Mouse (Mus musculus) E14TG2a.4 (cell line): Measurements from ENCODE around the gene Ugt1a9.

Source experiments
- H3K27me3 ChIP-seq: 2 replicates; pipeline ENCODE4 v1.6.1; 2014; ENCODE audit warnings: low read length, control low read depth; ENCODE audit not compliant: insufficient read depth
- H3K36me3 ChIP-seq: 2 replicates; pipeline ENCODE4 v1.6.1; 2014; ENCODE audit warnings: low read length, control low read depth; ENCODE audit not compliant: insufficient read depth
- H3K4me1 ChIP-seq: replicated peaks from 2 replicates; pipeline ENCODE4 v1.6.1; 2014; ENCODE audit warnings: low read depth, low read length, control low read depth
- H3K4me3 ChIP-seq: replicated peaks from 2 replicates; pipeline ENCODE4 v1.5.1; 2014; ENCODE audit warnings: mild to moderate bottlenecking, low read length
- H3K9me3 ChIP-seq: 2 replicates; pipeline ENCODE4 v1.6.1; 2014; ENCODE audit warnings: low read length, control low read depth
- CTCF ChIP-seq: conservative IDR thresholded peaks from 2 replicates; pipeline ENCODE4 v1.5.1; 2014; ENCODE audit warnings: low read length
- NANOG ChIP-seq: IDR thresholded peaks from 2 replicates; pipeline ENCODE4 v1.6.1; 2014; ENCODE audit warnings: borderline replicate concordance, low read length, mixed read lengths
- POU5F1 ChIP-seq: IDR thresholded peaks from 2 replicates; pipeline ENCODE4 v1.6.1; 2014; ENCODE audit warnings: low read length, borderline replicate concordance

Ugt1a9 gene

DNA sequence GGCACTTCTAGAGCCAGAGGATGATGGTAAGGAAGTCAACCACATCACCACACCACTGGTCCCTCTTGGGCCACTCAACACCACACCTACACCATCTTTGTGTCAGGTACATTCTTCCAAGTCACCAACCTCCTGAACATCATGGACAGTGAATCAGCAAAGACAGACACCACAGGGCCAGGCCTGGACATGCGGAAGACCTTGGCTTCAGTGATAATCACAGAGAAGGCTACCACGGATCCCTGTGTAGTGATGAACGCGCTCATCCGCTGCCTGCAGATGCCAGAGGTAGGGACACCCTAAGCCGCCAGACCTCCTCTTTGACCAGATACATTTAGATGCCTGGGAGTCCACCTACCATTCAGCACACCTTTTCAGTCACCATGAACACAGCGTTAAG lies 157.5 kb downstream of the Ugt1a9 start:
- H3K27me3 ChIP-seq = peaks cover 12% of the 10 kb centered on the region; the same call in 1 of the 2 replicates
- H3K36me3 ChIP-seq = no peaks in the 10 kb centered on the region
- H3K4me1 ChIP-seq = no peaks in the 10 kb centered on the region
- TF ChIP-seq POU5F1 (no peak), NANOG (no peak), CTCF (no peak)
- H3K4me3 ChIP-seq = no peak overlapping the region
- peaks cover 16% of the 10 kb centered on the region; the same call in 1 of the 2 replicates for H3K9me3 ChIP-seq

DNA sequence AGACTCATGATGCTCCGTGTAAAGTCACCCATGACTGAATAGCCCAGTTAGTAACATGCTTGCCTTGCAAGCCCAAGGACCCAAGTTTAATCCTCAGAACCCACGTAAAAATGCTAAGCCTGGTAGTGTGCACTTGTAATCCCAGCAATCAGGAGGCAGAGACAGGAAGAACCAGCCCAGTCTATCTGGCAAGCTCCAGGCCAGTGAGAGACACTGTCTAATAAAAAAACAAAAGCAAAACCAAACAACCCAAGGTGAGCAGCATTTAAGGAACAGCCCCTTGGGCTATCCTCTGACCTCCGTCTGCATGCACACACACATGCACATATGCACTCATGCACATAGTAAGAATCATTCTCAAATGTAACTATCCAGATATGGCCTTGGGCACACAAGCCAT lies 159.0 kb downstream of the Ugt1a9 start:
- Histone ChIP-seq H3K4me3 (no peak overlapping the region), H3K9me3 (peaks cover 16% of the 10 kb centered on the region; the same call in 1 of the 2 replicates), H3K36me3 (no peaks in the 10 kb centered on the region), H3K4me1 (no peaks in the 10 kb centered on the region), H3K27me3 (peaks cover 15% of the 10 kb centered on the region; the same call in 1 of the 2 replicates)
- no peak for TF ChIP-seq POU5F1

DNA sequence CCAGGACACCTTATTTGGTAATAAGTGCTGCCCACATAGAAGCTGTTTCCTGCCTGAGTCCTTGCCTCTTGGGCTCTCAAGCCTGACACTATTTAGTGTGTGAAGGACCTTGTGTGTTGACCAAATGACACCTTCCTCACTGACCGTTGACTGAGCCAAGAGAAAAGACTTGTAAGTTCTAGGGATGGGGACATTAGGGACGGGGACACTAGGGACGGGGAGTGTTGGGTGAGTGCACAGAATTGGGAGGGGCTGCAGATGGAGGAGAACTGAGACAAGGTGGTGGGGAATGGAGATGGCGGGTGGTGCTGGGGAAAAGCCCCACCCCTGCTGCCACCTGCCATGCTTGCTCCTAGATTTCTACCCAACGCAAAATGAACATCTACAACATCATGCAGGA lies 159.4 kb downstream of the Ugt1a9 start:
- Histone ChIP-seq H3K9me3 (peaks cover 20% of the 10 kb centered on the region), H3K27me3 (peaks cover 17% of the 10 kb centered on the region; the same call in 1 of the 2 replicates), H3K4me1 (no peaks in the 10 kb centered on the region), H3K36me3 (no peaks in the 10 kb centered on the region), H3K4me3 (no peak overlapping the region)
- TF ChIP-seq CTCF (no peak), NANOG (no peak), POU5F1 (no peak)

DNA sequence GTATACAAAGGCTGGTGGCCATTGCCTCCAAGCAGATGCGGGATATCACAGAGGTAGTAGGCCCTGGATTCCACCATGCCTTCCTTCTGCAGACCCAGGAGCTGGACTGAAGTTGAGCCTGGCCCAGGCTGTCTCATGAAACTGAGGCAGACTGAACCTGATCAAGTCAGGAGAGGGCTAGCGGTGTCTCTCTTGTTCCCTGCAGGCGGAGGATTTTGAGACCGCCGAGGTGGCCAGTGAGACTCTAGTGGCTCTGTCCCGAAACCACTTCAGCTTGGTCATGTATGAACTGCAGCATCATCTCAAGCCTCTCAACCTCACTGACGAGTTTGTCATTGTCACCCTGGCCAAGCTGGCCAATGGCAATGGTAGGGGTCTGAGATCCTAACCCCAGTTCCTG lies 159.8 kb downstream of the Ugt1a9 start:
- peaks cover 24% of the 10 kb centered on the region for H3K9me3 ChIP-seq
- TF ChIP-seq POU5F1 = no peak
- no peak for TF ChIP-seq NANOG
- TF ChIP-seq CTCF = no peak
- H3K27me3 ChIP-seq = peaks cover 20% of the 10 kb centered on the region; the same call in 1 of the 2 replicates
- no peaks in the 10 kb centered on the region for H3K36me3 ChIP-seq
- no peaks in the 10 kb centered on the region for H3K4me1 ChIP-seq
- no peak overlapping the region for H3K4me3 ChIP-seq

DNA sequence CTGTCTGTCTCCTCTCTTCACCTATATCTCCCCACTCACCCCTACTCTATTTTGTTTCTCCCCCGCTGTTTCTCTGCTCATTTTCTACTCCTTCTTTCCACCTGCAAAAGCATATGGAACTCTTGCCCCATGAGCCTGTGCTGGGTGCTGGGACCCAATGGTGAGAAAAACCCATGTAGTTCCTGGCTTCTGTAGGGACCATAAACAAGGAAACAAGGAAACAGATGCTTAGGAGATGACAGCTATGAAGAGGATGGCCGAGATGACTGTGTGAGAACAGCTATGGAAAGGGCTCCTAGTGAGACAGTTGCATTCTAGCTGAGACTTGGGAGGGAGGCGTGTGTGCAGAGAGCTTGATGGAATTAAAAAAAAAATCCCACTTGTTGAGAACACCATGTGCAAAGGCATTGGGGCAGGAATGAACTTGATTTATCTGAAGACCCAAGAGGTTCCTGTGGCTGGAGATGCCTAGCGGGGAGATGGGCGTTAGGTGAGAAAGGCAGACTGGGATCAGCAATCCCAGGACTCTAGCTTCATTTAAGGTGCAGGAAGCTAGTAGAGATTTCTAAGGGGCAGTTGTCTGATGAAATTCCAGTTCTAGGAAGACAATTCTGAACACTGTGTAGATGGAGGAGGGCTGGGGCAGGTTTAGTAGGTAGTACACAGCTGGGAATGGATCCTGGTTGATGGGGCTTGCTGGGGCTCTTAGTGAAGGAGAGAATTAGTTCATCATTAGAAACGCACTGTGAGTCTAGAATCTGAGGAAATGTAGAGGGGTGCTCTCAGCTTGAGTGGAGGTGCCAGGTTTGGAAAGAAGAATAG lies 160.6 kb downstream of the Ugt1a9 start:
- TF ChIP-seq CTCF (no peak), POU5F1 (no peak), NANOG (no peak)
- H3K4me3 ChIP-seq = no peak overlapping the region
- peaks cover 20% of the 10 kb centered on the region; the same call in 1 of the 2 replicates for H3K27me3 ChIP-seq
- no peaks in the 10 kb centered on the region for H3K36me3 ChIP-seq
- no peaks in the 10 kb centered on the region for H3K4me1 ChIP-seq
- peaks cover 31% of the 10 kb centered on the region for H3K9me3 ChIP-seq

DNA sequence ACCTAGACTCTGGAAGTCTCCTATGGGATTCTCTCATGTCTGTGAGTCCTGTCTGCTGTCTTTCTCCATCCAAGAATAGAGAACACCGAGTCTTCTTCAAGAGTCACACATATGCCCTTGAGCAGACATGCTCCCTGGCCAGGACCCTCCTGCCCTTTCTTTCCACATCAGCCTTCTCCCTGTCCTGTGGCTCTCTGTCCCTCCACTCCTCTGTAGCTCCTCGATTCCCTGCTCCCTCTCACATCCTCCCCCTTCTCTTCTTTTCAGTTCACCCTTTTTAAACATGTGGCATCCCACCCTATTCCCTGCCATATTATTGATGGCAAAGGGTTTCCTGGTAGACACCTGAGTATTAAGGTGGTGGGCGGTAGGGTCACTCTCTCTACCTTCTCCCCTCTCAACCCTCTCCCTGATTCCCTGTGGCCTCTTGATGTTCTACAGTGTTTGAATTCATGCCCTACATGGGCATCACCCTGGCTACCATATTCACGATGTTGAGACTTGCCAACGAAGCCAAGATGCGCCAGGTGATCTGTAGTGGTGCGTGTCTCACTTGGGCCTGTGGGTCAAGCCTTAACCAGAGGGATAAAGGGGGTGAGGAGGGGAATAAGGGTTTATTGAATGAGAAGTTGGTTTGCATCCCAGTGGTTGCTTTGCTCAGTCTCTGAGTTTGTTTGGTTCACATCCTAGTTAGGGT lies 161.4 kb downstream of the Ugt1a9 start:
- Histone ChIP-seq H3K27me3 (peaks cover 20% of the 10 kb centered on the region; the same call in 1 of the 2 replicates), H3K4me1 (no peaks in the 10 kb centered on the region), H3K4me3 (no peak overlapping the region), H3K9me3 (peaks cover 36% of the 10 kb centered on the region), H3K36me3 (no peaks in the 10 kb centered on the region)
- TF ChIP-seq POU5F1 = no peak
- TF ChIP-seq CTCF = no peak
- TF ChIP-seq NANOG = no peak

DNA sequence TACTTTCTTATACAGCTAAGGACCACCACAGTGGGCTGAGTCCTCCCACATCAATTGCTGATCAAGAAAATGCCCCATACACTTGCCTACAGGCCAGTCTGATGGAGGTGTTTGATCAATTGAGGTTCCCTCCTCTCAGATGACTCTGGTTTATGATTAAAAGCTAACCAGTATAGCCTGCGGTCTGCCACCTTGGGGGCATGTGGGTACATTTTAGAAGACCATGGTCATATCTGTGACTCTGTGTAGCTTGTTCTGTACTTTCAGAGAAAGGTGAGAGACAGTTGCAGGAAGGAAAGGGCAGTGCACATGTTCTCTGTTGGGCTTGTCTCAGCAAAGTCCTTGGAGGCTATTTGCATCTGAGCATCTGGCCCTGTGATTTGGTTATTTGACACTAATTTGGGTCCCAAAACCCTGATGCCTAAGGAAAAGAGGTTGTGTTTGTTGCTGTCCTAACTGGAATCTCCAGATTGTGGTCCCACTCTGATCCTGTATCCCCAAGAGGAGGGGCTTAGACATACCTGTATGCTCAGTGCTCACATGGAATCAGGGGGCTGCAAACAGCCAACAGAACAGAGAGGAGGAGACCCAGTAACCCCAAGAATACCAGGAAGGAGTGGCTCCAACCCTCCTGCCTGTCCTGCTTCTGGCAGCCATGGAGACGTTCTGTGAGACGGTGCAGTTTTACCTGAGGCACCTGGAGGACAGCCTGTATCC lies 162.2 kb downstream of the Ugt1a9 start:
- TF ChIP-seq POU5F1 = no peak
- no peaks in the 10 kb centered on the region for H3K4me1 ChIP-seq
- peaks cover 45% of the 10 kb centered on the region for H3K9me3 ChIP-seq
- H3K4me3 ChIP-seq = no peak overlapping the region
- peaks cover 20% of the 10 kb centered on the region; the same call in 1 of the 2 replicates for H3K27me3 ChIP-seq
- H3K36me3 ChIP-seq = no peaks in the 10 kb centered on the region
